Mouse (Mus musculus) heart, postnatal 25 days (tissue): ENCODE measurements around the gene Trim31. TPM values are rescaled to one million over a fixed set of nuclear protein-coding genes. Genes with fewer than 3 reads are reported as not detected.

Experiments
- DNase-seq: peaks from one replicate; pipeline ENCODE4 v3.0.0; 2022; ENCODE audit warnings: low spot score
- intact Hi-C: fragments of 180-260 bp; cut with DNase I; formaldehyde crosslinking; loops from one replicate; pipeline ENCODE4 v1.15.1; 2025
- total RNA-seq, 2 experiments: library from RNA; stranded (reverse); gene quantifications; 2 replicates each; pipeline ENCODE4 v1.2.3; 2021

The Trim31 gene
- total RNA-seq, 2 experiments from 2014 or later, result not detected

DNA sequence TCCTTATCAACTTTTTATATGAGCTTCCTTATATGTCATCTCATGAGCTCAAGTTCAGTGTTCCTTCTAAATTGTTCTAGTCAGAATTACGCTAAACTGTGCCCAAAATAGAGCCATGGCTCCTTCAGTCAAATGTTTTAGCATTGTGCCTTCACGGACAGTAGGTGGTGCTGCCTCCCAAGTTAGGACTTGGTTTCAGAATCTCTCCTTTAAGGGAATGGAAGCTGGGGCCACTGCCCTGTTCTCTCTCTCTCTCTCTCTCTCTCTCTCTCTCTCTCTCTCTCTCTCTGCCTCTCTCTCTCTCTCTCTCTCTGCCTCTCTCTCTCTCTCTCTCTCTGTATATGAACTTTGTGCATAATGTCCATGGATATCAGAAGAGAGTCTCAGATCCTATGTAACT, 5.6 kb upstream of the Trim31 start:
- intact Hi-C loops, result loop anchor here (2.0 to 5.0 kb wide), 3 partner anchors 22 to 310 kb away; partner anchors contain the start of genes Gabbr1 and Olfr94
- no peak for DNase-seq

DNA sequence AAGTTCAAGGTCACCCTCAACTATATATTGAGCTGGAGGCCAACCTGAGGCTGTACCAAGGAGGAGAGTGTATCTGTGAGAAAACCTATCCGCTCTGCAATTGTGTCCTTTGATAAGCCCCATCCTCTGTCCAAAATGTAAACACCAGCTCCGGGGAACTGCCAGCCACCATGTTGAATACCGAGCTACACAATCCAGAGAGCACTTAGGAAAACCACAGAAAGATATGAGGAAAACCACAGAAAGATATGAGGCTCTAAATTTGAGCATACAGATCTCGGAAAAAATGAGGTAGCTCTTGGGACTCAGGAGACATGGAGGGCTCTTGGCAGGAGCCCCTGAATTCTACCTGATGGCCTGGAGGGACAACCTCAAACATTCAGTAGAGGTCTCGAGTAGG, 4.5 kb upstream of the Trim31 start:
- intact Hi-C loops, result loop anchor here (2.0 to 5.0 kb wide), 3 partner anchors 21 to 309 kb away; partner anchors contain the start of genes Gabbr1 and Olfr94
- no peak for DNase-seq

DNA sequence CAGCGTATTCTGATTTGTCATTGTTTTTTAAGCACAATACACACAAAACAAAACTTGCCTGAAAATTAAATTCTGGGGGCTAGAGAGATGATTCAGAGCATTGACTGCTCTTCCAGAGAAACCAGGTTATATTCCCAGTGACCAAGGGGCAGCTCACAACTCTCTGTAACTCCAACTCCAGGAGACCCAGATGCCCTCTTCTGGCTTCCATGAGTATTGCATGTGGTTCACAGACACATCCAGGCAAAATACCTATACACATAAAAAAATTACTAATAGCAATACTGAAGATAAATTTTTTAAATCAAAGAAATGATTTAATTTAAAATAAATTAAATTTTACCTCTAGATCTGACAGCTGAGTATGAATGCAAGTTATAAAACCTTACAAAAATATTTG, 1.3 kb upstream of the Trim31 start:
- intact Hi-C loops, result no loop called here
- no peak for DNase-seq

DNA sequence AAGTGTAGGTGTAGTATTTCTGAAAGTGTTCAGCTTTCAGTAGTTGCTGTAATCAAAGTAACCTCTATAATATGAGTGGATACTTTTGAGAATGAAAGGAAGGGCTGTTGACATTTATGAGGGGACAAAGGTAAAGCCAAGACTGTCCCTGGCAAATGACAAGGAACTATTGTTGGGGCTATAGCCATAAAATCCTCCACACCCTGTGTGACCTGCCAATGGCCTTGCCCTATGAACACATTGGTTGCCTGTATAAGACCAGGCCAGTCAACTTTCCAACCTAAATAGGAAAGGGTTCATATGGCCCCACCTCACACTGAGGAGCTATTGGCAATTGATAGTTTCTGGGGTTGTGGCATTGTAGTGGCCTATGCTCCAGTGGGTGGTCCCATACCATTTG, 853 bp upstream of the Trim31 start:
- intact Hi-C loops, result no loop called here

DNA sequence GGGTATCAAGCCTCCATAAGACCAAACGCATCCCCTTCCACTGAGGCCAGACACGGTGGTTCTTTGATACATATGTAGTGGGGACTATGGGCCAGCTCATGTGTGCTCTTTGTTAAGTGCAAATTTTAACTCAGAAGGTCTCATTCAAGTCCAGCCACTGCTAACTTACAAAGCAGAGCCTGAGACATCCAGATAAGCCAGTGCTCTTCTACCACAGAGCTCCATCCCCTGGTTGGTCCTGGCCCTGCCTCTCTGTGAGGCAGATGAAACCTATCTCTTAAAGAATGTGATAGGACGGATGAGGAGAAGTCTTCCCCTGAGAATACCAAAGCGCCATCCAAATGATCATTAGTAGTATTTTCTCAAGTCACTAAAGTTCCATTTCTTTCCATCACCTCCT, 1.5 kb downstream of the Trim31 start:
- intact Hi-C loops, result no loop called here
- DNase-seq, result no peak

More for the DNA sequence above, 853 bp upstream of the Trim31 start:
- DNase-seq, result no peak

DNA sequence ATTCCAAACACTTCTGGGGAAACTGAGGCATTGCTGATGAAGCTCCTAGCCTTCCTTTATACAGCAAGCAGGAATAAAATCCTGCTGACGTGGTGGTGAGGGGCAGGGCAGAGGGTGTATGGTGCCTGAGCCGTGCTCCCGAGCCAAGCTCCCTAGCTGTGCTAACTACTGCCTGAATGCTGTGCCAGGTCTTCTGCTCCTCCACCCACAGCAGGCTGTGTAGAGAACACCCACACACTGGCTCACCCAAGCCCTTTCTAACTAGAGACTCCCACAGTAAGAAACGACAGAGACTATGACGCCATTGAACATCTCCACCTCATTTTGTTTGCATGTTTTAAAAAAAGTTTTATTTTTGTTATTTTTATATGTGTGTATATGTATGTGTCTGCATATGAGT, 2.1 kb downstream of the Trim31 start:
- no peak for DNase-seq
- intact Hi-C loops, result no loop called here

DNA sequence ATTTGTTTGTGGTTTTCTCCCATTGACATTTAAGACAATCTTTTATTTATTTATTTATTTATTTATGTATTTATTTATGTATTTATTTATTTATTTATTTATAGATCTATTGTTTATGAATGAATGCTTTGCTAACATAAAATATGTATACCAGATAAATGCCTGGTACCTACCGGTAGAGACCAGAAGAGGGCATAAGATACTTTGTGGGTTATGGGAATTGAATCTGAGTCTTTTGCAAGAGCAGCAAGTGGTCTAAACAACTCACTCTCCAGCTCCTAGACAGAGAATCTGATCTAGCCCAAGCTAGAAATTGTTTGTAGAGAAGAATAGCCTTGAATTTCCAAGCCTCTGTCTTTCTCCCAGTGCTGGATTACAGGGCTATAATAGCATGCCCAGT, 2.8 kb downstream of the Trim31 start:
- intact Hi-C loops, result no loop called here
- no peak for DNase-seq

DNA sequence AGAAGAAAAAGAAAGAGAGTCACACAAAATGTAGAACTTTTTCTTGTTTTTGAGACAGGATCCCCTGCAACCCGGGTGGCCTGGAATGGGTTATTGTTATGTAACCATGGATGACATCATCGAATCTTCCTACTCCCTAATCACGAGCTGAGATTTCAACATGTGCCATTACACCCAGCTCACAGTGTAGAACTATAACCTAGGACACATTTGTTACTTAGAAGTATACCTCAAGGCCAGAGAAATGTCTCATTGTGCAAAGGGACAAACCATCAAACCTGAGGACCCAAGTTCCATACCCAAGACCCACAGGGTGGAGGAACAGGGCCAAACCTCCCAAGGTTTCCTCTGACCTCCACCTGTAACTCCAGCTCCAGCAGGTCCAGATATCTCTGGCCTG, 5.7 kb downstream of the Trim31 start:
- DNase-seq, result no peak
- intact Hi-C loops, result no loop called here

DNA sequence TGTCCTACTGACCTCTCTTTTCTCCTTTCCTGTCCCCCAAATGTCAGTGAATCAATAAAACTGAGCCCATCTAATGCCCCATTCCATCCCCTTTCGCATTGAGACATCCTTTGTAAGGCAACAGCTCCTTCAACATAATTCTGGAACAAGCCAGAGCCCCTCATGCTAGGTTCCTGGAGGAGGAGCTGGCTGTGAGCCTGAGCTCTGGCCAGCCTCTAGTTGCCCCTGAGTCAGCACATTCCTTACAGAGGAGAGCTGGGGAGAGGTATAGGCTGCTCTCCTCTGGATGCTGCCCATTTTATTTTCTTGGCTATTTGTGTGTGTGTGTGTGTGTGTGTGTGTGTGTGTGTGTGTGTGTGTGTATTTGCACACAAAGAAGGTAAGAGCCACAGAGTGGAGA, 10.3 kb downstream of the Trim31 start:
- no peak for DNase-seq
- intact Hi-C loops, result no loop called here

DNA sequence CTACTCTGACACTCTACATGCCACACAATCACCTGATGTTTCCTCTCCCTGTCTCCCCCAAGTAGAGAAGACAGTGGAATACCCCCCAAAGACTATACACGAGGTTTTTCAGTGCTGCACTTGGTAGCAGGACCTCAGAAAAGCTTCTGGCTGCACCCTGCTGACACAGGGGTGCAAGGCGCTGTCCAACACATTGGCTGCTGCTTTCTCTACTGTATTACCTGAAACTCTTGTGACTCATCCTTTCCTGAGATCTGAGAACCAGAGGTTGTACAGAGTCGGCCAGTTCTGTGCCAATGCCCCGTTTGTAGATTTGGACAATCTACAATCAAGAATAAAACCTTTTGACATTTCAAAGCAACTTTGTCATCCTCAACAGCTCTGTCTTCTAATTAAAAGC, 11.9 kb downstream of the Trim31 start:
- intact Hi-C loops, result no loop called here
- DNase-seq, result no peak

DNA sequence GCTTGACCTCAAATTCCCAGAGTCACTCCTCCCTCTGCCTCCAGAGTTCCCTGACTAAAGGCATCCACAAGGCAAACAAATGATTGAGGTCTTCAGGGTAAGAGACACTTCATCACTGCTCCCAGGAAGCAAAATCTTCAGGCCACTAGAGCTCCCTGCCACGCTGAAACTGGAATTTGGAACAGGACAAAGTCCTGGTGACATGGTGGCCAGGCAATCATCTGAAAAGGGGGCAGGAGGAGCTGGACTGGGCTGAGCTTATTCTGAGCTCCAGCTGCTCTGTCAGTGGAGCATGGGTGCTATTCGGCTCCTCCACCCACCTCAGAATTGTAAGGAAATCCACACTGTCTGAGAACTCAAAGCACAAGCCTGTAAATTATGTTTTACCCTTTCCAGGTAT, 14.1 kb downstream of the Trim31 start:
- intact Hi-C loops, result no loop called here
- DNase-seq, result no peak

DNA sequence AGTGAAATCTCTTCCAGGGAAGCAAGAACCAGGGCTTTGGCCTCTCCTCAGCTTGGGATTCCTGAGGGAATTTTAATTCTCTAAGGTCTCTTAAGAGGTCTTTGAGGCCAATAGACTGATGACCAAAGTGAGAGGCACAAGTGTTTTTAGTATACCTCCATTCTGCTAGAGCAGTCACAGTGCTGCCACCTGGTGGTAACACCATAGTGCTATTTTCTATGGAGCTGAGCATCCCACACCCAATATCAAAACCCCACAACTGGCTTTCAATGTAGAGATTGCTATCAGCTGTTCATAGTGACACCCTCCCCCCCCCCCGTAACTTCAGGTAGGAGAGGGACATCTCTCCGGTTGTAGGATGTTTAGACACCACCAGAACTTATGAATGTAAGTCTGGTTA, 16.2 kb downstream of the Trim31 start:
- DNase-seq, result no peak
- intact Hi-C loops, result loop anchor here (1.0 to 2.0 kb wide), 3 partner anchors 21 to 133 kb away; no protein-coding TSS in a partner anchor

DNA sequence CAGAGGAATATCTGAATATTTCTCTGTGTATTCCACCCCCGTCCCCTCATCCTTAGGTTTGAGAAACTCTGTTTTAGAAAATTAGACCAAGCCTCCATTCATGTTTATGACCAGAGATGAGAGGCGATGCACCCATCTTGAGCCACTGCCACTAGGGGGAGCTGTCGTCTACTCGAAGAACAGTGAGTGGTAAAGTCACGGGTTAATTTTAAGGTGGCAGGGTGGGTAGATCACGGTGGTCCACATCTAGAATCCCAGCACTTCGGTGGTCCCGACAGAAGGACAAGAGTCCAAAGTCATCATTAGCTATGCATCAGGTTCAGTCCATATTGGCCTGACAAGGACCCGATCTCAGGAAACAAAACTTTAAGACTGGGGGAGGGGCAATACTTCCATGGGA, 17.2 kb downstream of the Trim31 start:
- intact Hi-C loops, result loop anchor here (1.0 to 5.0 kb wide), 4 partner anchors 22 to 132 kb away; partner anchors contain the start of genes Znrd1 and Znrd1as
- no peak for DNase-seq

DNA sequence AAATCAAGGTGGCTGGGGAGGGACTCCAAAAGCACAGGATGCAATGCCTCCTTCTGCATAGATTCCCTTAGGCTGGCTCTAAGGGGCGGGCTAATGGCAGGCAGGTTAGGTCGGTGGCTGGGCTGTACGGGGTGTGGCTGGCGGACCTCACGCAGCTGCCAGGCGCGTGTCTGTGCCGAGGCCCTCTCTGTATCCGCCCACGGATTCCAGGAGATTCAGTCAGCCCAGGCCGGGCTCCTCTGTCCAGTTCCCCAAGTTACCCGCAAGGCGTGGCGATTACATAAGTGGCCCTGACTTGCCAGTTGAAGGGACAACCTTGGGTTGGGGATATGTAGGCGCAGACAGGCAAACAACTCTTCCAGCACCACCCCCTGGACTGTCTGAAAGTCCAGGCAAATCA, 22.3 kb downstream of the Trim31 start:
- DNase-seq, result no peak
- intact Hi-C loops, result no loop called here

DNA sequence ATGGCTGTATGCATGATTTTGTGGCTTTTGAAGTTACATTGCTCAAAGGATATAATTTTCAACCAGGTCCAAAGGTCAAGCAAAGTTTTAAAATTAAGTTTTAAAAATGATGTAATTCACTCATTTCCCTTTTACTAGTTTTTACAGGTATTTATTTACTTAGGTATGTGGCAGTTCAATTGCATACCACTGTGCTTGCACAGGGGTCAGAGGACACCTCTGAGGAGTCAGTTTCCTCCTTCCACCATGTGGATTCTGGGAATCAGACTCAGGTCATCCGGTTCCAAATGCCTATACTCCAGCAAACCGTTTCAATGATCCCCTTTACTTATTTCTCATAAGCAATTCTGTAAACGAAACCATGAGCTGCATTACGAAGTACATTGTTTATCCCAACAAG, 24.8 kb downstream of the Trim31 start:
- intact Hi-C loops, result no loop called here
- DNase-seq, result no peak

DNA sequence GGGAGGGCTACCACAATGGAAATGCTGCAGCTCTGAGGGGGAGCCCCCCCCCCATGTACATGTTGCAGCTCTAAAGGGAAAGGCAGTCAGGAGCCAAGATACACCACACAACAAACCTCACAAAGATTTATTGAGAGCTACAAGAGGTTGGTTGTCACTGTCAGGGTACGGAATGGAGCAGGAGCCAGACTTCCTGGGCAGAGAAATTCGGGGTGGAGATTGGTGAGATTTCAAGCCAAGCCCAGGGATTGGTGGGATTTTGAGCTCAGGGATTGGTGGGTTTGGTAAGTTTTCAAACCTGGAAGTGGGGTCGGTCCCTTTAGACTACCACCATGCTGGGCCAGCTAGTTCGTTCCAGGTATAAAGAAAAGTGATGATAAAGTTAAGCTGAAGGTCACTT, 25.6 kb downstream of the Trim31 start:
- DNase-seq, result no peak
- intact Hi-C loops, result no loop called here

DNA sequence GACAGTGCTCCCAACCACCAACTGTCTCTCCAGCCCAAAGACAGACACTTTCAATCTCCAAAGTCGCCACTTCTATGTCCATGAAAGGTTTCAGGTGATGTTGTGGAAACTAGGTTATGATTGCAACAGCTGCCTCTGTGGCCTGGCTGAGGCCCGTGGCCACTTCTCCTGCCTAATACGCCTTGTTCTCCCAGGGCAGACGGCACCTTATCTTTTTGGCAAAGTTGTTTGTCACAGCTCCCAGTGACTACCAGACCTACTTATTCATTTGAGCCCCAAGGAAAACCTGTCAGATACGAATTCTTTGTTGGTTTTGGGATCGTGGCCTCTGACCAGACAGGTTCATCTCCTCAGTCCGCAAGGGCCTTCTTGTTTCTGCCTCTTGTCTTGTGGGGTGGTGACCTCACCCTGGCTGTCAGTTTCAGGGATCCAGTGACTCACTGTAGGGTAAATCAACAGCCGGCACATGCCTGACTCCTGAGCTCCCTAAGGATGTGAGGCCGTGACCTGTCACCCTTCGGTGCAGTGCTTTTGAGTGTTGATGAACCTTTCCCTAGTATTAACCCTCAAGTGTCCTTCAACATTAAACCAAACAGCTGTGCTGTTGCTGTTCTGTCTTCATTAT, 29.7 kb downstream of the Trim31 start:
- intact Hi-C loops, result no loop called here
- no peak for DNase-seq

DNA sequence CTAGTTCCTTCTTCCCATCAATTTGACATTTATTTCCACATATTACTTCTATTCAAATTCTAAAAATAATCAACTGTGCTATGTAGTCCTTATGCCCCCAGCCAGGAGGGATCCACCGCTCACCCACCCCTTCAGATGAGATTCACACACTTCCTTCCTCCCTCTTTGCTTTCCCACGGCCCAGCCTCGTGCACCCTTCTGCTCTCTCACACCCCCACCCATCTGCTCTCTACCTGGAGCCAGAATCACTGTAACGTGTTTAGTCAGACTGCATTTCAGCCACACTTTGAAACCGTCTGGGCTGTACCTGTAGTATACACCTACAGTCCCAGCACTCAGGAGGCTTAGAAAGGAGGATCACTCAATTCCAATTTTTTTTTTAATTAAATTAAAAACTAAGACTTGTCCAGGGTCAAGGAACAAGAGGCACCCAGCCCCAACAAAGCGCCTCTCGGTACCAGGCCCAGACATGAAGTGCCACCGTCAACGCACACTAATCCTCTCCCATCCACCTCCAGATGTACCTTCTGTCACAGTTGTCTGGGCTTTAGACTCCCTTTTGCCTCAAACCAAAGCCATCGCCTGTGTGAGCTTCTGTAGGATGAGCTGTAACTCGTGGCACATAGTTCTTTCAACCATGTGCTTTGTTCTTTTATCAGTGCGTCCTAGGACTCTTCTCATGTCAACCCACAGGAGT, 31.5 kb downstream of the Trim31 start:
- DNase-seq, result no peak
- intact Hi-C loops, result no loop called here

DNA sequence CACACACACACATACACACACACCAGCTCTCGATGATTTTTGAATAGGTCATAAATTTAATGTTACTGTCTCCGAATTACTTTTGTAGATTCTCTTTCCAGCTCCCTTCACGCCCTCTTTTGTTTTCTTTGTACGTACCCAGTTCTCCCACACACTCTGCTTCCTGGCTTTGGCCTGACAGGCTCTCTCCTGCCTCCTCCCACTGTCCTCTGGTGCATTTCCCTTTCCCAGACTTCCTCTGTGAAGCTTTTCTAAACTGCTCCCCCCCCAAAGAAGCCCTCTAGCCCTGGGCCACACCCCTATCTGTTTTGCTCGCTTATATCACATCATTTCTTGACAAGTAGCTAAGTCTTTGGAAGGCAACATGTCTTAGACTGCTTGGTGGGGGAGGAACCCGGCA, 32.3 kb downstream of the Trim31 start:
- DNase-seq, result no peak
- intact Hi-C loops, result no loop called here

DNA sequence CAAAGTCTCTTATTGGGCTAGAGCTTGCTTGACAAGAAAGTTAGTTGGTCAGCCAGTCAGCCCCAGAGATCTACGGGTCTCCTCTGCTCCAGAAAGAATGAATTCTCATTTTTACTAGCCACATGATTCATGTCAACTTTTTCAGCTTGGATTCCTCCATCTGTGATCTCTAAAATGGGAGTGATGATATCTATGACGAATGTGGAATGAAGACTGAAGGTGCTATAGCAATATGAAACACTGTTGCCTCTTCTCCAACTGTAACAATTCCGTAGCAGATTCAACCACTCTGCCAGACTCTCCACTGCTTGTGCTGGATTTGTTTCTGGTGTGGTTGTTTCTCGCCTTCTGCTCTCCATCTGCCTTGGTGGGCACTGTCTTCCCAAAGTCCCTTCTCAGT, 33.2 kb downstream of the Trim31 start:
- no peak for DNase-seq
- intact Hi-C loops, result no loop called here

DNA sequence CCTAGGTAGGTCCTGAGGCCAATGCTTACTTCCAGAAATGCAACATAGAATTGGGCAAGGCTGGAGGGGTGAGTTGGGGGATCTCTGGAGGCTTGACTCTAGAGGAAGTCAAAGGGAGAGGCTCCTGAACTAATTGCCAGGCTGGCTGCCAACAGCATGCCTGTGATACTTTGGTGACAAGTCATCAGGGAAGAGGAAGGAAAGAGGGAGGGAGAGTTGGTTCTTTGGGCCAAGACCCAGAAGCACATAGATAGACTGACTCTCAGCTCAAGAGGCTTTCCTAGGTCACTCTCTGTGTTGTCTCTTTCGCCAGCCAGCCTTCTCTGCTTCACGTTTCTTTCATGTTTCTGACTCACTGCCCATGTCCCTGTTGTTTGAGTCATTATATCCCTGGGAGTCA, 33.9 kb downstream of the Trim31 start:
- DNase-seq, result peak; percentile 41
- intact Hi-C loops, result loop anchor here (2.0 kb wide), 1 partner anchor 19 kb away; the partner anchor contains the start of gene Ppp1r11

DNA sequence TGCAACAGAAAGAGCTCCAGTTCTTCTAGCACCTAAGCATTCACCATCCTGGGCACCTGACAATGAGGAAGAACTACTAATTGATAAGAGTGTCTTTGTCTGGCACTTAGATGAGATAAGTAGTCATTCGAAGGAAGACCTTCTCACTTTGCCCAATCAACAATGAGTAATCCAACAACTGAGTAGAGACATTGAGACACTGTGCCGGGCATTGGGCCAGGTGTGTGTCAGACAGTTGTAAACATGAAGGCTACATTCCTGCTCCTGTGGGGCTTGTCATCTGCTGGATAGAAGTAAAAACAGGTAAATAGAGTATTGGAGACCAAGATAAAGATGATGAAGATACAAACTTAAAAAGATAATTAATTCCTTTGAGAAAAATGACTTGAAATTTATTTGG, 40.1 kb downstream of the Trim31 start:
- intact Hi-C loops, result no loop called here
- no peak for DNase-seq
